Mouse (Mus musculus): ENCODE results near the gene Cox6b2. TPM values are rescaled to one million over a fixed set of nuclear protein-coding genes. Genes with fewer than 3 reads are reported as not detected.
A peak's percentile ranks its signal among the peaks of the same experiment; 100 is the strongest.

Gene Cox6b2
- polyA plus RNA-seq, 1 experiment from 2014 or later, result 22.9 TPM

- Histone ChIP-seq H3K4me2 (replicated peaks) (no peak overlapping the region), H3K9me3 (no peaks in the 10 kb centered on the region), H3K27ac (no peak overlapping the region), H3K4me3 (replicated peaks) (no peak overlapping the region), H3K4me1 (replicated peaks) (peaks cover 29% of the 10 kb centered on the region), H3K9ac (replicated peaks) (no peak overlapping the region), H3K36me3 (peaks cover 32% of the 10 kb centered on the region), H3K27me3 (no peaks in the 10 kb centered on the region)
- ATAC-seq, result no peak
- WGBS, result 86% methylated on average over 4 of the region's 4 CpGs
Measured at GRCm38 (mm10) chr7:4748321-4748720, 4.6 kb downstream of the Cox6b2 start.

DNA sequence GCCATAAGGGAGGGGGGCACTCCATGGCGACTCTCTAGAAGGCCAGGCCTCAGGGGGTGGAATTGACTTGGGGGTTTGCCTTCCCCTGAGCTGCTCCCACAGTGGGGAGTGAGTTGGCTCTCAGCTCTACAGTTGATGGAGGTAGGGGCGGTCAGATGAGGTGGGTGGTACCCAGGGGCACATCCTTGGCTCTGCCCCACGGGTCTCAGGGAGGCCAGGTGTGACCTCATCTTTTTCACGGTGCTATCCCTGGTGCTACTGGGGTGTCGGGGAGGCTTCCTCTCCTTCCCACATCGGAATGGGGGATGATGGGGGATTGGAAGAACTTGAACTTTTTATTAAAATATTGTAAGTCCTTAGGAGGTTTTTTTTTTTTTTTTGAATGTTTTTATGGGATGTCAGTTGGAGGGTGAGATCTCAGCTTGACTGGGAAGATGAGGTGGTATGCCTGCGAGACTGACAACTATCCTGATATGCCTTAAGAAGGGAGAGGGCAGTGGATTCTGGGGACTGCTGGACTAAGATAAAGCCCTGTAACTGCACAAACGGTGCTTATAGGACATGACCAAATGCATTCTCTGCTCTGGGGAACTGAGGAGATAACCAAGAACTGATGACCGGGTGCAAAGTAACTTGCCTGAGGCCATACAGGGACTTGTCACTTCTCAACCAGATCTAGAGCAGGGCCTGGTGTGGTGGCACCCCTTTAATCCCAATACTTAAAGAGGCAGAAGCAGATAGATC lies 5.6 kb downstream of the Cox6b2 start:
- no peak overlapping the region for H3K9ac ChIP-seq (replicated peaks)
- no peak overlapping the region for H3K27ac ChIP-seq
- no peak overlapping the region for H3K4me2 ChIP-seq (replicated peaks)
- WGBS, result 83% methylated on average over 9 of the region's 9 CpGs
- H3K4me1 ChIP-seq (replicated peaks), result peaks cover 29% of the 10 kb centered on the region
- H3K9me3 ChIP-seq, result no peaks in the 10 kb centered on the region
- no peaks in the 10 kb centered on the region for H3K27me3 ChIP-seq
- H3K36me3 ChIP-seq, result peaks cover 38% of the 10 kb centered on the region
- H3K4me3 ChIP-seq (replicated peaks), result no peak overlapping the region
- no peak for ATAC-seq

DNA sequence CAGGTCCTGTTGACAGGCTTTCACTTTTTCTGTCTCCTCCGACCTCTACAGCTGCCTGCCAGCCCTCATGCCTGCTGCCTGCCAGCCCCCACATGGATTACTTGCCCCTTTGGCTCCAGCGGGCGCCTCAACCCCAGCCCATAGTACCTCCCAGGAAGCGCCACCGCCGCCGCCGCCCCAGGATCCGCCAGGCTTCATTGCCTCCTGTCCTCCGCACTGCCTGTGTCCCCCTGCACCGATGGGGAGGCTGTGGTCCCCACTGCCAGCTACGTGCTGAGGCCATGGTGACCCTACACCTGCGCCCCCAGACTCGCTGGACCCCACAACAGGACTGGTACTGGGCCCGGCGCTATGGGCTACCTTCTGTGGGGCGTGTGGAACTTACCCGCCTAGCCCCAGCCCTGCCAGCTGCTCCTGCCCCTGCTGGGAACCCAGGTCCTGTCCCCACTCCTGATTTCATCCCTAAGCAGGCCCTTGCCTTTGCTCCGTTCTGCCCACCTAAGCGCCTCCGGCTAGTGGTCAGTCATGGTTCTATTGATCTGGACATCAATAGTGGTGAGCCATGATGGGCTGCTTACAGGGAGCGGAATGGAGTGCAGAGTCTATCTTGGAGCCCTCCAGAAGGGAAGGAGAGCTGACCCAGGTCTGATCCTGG lies 6.4 kb downstream of the Cox6b2 start:
- H3K9me3 ChIP-seq, result no peaks in the 10 kb centered on the region
- ATAC-seq, result no peak; the same call in 1 of the 2 replicates
- no peak overlapping the region for H3K4me3 ChIP-seq (replicated peaks)
- H3K36me3 ChIP-seq, result peaks cover 38% of the 10 kb centered on the region
- H3K27ac ChIP-seq, result no peak overlapping the region
- H3K9ac ChIP-seq (replicated peaks), result no peak overlapping the region
- peaks cover 29% of the 10 kb centered on the region for H3K4me1 ChIP-seq (replicated peaks)
- WGBS, result 79% methylated on average over 22 of the region's 22 CpGs
- no peak overlapping the region for H3K4me2 ChIP-seq (replicated peaks)
- H3K27me3 ChIP-seq, result no peaks in the 10 kb centered on the region

GRCm38 (mm10) chr7:4744886-4745285 lies 8.0 kb downstream of the Cox6b2 start:
- no peak for ATAC-seq
- Histone ChIP-seq H3K36me3 (peaks cover 38% of the 10 kb centered on the region), H3K4me2 (replicated peaks) (no peak overlapping the region), H3K9ac (replicated peaks) (no peak overlapping the region), H3K4me1 (replicated peaks) (peaks cover 39% of the 10 kb centered on the region), H3K4me3 (replicated peaks) (no peak overlapping the region), H3K9me3 (no peaks in the 10 kb centered on the region), H3K27me3 (no peaks in the 10 kb centered on the region), H3K27ac (no peak overlapping the region)
- WGBS, result 96% methylated on average over 6 of the region's 6 CpGs

DNA sequence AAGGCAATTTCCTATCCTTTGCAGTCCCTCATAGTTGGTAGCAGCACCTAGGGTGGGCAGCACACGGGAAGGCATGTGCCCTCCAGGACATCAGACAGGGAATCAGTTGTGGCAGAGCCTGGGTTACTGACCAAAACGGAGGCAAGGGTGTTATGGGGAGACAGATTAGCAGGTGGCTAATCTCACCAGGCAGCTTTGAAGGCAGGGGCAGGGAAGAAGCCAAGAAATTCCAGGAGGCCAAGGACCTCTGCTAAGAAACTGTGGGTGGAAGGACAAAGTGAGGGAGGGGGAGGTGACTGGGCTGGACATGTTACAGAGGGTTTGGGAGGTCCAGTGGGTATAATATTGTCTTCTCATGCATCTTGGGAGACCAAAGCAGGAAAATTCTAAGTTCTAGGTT lies 9.5 kb downstream of the Cox6b2 start:
- ATAC-seq, result no peak
- Histone ChIP-seq H3K4me1 (replicated peaks) (peaks cover 49% of the 10 kb centered on the region), H3K9me3 (no peaks in the 10 kb centered on the region), H3K9ac (replicated peaks) (peak overlapping the region; percentile 92; the same call in 1 of the 2 replicates), H3K36me3 (peaks cover 34% of the 10 kb centered on the region), H3K27ac (no peak overlapping the region), H3K4me2 (replicated peaks) (no peak overlapping the region), H3K4me3 (replicated peaks) (no peak overlapping the region), H3K27me3 (no peaks in the 10 kb centered on the region)
- WGBS, result 75% methylated on average over 2 of the region's 2 CpGs

- peaks cover 50% of the 10 kb centered on the region for H3K4me1 ChIP-seq (replicated peaks)
- no peak overlapping the region for H3K27ac ChIP-seq
- peaks cover 34% of the 10 kb centered on the region for H3K36me3 ChIP-seq
- H3K9ac ChIP-seq (replicated peaks), result peak overlapping the region; percentile 92; the same call in 1 of the 2 replicates
- H3K27me3 ChIP-seq, result no peaks in the 10 kb centered on the region
- ATAC-seq, result no peak
- no peaks in the 10 kb centered on the region for H3K9me3 ChIP-seq
- no peak overlapping the region for H3K4me3 ChIP-seq (replicated peaks)
- peak overlapping the region; percentile 88 for H3K4me2 ChIP-seq (replicated peaks)
- whole genome bisulfite sequencing, result 90% methylated on average over 6 of the region's 6 CpGs
Measured at GRCm38 (mm10) chr7:4742482-4742819, 10.4 kb downstream of the Cox6b2 start.

DNA sequence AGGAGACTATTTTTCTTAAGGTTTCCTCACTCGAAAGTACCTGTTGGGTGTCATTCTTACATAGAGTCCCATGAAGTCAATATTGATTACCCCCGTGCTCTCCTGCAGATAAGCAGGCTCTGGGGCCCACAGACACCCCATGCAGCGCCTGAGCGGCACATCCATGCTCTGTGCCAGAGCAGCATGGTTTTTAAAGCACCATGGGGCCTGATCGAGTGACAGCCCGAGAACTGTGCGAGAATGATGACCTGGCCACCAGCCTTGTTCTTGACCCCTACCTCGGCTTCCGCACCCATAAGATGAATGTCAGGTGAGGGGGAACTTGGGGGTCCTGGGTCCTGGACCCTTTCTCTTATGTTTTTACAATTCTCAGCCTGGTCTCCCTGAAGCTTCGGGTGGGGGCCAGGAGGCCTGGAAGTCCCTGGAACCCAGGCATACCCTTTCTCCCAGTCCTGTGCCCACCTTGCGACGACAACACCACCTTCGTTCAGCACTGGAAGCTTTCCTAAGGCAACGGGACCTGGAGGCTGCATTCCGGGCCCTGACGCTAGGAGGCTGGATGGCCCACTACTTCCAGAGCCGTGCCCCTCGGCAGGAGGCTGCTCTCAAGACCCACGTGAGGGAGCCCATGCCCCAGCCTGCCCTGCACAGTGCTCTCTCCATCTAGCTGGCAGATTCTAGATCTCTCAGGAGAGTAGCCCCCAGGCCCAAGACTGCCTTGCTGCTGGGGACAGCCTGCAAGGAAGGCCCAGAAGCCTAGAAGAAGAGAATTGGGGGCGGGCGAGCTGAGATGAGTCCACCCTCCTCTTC lies 11.0 kb downstream of the Cox6b2 start:
- 75% methylated on average over 21 of the region's 21 CpGs for WGBS
- H3K4me2 ChIP-seq (replicated peaks), result peak overlapping the region; percentile 88
- H3K27ac ChIP-seq, result peak overlapping the region; percentile 97
- no peak for ATAC-seq
- peaks cover 31% of the 10 kb centered on the region for H3K36me3 ChIP-seq
- H3K9ac ChIP-seq (replicated peaks), result peak overlapping the region; percentile 92
- peaks cover 47% of the 10 kb centered on the region for H3K4me1 ChIP-seq (replicated peaks)
- H3K27me3 ChIP-seq, result no peaks in the 10 kb centered on the region
- H3K4me3 ChIP-seq (replicated peaks), result peak overlapping the region; percentile 78
- no peaks in the 10 kb centered on the region for H3K9me3 ChIP-seq

DNA sequence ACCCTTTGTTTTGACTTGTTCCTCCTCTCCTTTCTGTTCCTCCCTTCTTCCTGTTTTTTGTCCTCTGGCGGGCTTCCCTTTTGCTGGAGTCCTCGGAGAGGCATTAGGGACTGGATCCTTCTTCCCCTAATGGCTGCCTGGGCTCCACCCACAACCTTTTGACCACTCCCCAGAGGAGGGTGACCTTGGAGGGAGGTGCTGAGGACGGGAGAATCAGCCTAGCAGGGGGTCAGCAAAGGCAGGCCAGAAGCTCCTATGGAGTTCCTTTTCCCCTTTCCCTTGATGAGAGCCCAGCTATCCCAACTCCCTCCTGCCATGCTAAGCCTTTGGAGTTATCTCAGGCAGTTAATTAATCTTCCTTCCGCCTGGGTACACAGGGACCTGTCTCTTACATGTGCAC lies 11.7 kb downstream of the Cox6b2 start:
- Histone ChIP-seq H3K36me3 (peaks cover 23% of the 10 kb centered on the region), H3K9me3 (no peaks in the 10 kb centered on the region), H3K9ac (replicated peaks) (peak overlapping the region; percentile 92), H3K27me3 (no peaks in the 10 kb centered on the region), H3K4me3 (replicated peaks) (peak overlapping the region; percentile 78), H3K27ac (peak overlapping the region; percentile 97), H3K4me1 (replicated peaks) (peaks cover 44% of the 10 kb centered on the region), H3K4me2 (replicated peaks) (peak overlapping the region; percentile 88)
- no peak for ATAC-seq
- WGBS, result 5% methylated on average over 4 of the region's 4 CpGs

DNA sequence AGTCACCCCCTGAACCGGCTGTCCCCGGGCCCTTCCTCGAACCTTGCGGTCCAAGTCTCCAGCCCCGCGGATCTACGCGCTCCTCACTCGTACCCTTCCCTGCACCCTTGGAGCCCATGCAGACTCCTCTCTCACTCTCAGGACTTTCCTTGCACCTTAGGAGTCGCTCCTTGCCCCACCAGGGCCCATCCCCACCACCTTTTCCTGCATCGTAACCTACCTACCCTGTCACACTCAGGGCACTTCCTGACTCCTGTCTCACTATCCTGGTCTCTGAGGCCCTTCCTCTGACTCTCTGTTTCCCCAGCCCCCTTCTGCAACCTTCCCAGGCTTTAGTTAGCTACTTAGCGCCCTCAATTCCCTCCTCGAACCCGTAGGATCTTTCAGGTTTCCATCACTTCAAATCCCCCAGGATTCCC lies 12.6 kb downstream of the Cox6b2 start:
- H3K4me3 ChIP-seq (replicated peaks), result peak overlapping the region; percentile 78
- 1% methylated on average over 14 of the region's 14 CpGs for WGBS
- H3K9me3 ChIP-seq, result no peaks in the 10 kb centered on the region
- H3K36me3 ChIP-seq, result peaks cover 15% of the 10 kb centered on the region
- ATAC-seq, result peak; percentile 55; the same call in 1 of the 2 replicates
- peak overlapping the region; percentile 97 for H3K27ac ChIP-seq
- H3K4me1 ChIP-seq (replicated peaks), result peaks cover 44% of the 10 kb centered on the region
- H3K4me2 ChIP-seq (replicated peaks), result peak overlapping the region; percentile 88
- no peaks in the 10 kb centered on the region for H3K27me3 ChIP-seq
- peak overlapping the region; percentile 92 for H3K9ac ChIP-seq (replicated peaks)

GRCm38 (mm10) chr7:4739544-4740275 lies 13.2 kb downstream of the Cox6b2 start, which contains the start of gene Kmt5c:
Gene Kmt5c (plus strand): TSS chr7:4740115.
- under 1% methylated on average over 41 of the region's 44 CpGs for WGBS
- H3K4me2 ChIP-seq (replicated peaks), result peak within 1 kb of the TSS; percentile 88

GRCm38 (mm10) chr7:4739041-4739543 lies 13.8 kb downstream of the Cox6b2 start:
- Histone ChIP-seq H3K36me3 (peaks cover 7% of the 10 kb centered on the region; the same call in 1 of the 2 replicates), H3K4me3 (replicated peaks) (peak overlapping the region; percentile 34), H3K27ac (peak overlapping the region; percentile 78), H3K9me3 (no peaks in the 10 kb centered on the region), H3K4me1 (replicated peaks) (peaks cover 44% of the 10 kb centered on the region), H3K9ac (replicated peaks) (no peak overlapping the region; the same call in 1 of the 2 replicates), H3K27me3 (no peaks in the 10 kb centered on the region), H3K4me2 (replicated peaks) (peak overlapping the region; percentile 59)
- WGBS, result 39% methylated on average over 10 of the region's 10 CpGs
- ATAC-seq, result no peak

More at GRCm38 (mm10) chr7:4739544-4740275, 13.2 kb downstream of the Cox6b2 start, which contains the start of gene Kmt5c:
- Histone ChIP-seq H3K9me3 (no peaks in the 10 kb centered on the region), H3K27me3 (no peaks in the 10 kb centered on the region), H3K36me3 (peaks cover 12% of the 10 kb centered on the region), H3K9ac (replicated peaks) (peak within 1 kb of the TSS; percentile 92), H3K4me3 (replicated peaks) (peak within 1 kb of the TSS; percentile 78), H3K27ac (peak within 1 kb of the TSS; percentile 97), H3K4me1 (replicated peaks) (peaks cover 44% of the 10 kb centered on the region)
- ATAC-seq, result peak; percentile 98

Data from midbrain, embryonic 13.5 days (tissue).